Mouse (Mus musculus) stomach, postnatal 0 days (tissue): ENCODE measurements at regions not wholly inside any gene's neighbourhood (a gene's known extent, or its start where the extent isn't known, plus 50 kb on each side); places are given as distances from the start of the nearest gene placed in this dataset.

Source experiments
- ATAC-seq: fragments of 200-750 bp; cut with Nextera tagmentation; 2 replicates; pipeline ENCODE4 v1.8.0; 2017; ENCODE audit not compliant: low FRiP score, low TSS enrichment
- DNase-seq: peaks from one replicate; pipeline ENCODE4 v3.0.0-alpha.2; 2016; ENCODE audit warnings: low spot score
- H3K27ac ChIP-seq: fragments of 300-500 bp; sonication (generic); replicated peaks from 2 replicates; pipeline ENCODE4 v1.5.1; 2014; ENCODE audit warnings: mild to moderate bottlenecking, control low read depth
- H3K27me3 ChIP-seq: fragments of 300-500 bp; sonication (generic); 2 replicates; pipeline ENCODE4 v1.6.1; 2014; ENCODE audit warnings: low read length; ENCODE audit not compliant: control insufficient read depth, insufficient read depth
- H3K36me3 ChIP-seq: fragments of 300-500 bp; sonication (generic); 2 replicates; pipeline ENCODE4 v1.6.1; 2014; ENCODE audit warnings: low read length, mixed read lengths; ENCODE audit not compliant: control insufficient read depth, insufficient read depth
- H3K4me1 ChIP-seq: fragments of 300-500 bp; sonication (generic); replicated peaks from 2 replicates; pipeline ENCODE4 v1.6.1; 2014; ENCODE audit warnings: antibody characterized with exemption; ENCODE audit not compliant: control insufficient read depth, insufficient read depth
- H3K4me2 ChIP-seq: fragments of 300-500 bp; sonication (generic); replicated peaks from 2 replicates; pipeline ENCODE4 v1.6.1; 2014; ENCODE audit warnings: low read depth, mild to moderate bottlenecking, control low read depth, moderate library complexity
- H3K4me3 ChIP-seq: fragments of 300-500 bp; sonication (generic); 2 replicates; pipeline ENCODE4 v1.5.1; 2014; ENCODE audit warnings: low read depth, low read length, control low read depth
- H3K9ac ChIP-seq: fragments of 300-500 bp; sonication (generic); 2 replicates; pipeline ENCODE4 v1.6.1; 2014; ENCODE audit warnings: mild to moderate bottlenecking, low read length, control low read depth, mixed read lengths
- H3K9me3 ChIP-seq: fragments of 300-500 bp; sonication (generic); 2 replicates; pipeline ENCODE4 v1.6.1; 2016; ENCODE audit warnings: low read length; ENCODE audit not compliant: control insufficient read depth
- CTCF ChIP-seq: IDR thresholded peaks from 2 replicates; pipeline ENCODE4 v1.5.1; 2016; ENCODE audit warnings: antibody characterized with exemption, low read depth, mild to moderate bottlenecking, moderate library complexity
- EP300 ChIP-seq: optimal IDR thresholded peaks from 2 replicates; pipeline ENCODE3; 2016; ENCODE audit warnings: antibody characterized with exemption
- WGBS: fragments of 180-500 bp; shearing (Covaris S2); extraction: QIAGEN DNeasy Blood & Tissue Kit; methylation state at CpG from one replicate; pipeline ENCODE4 v1.1.7; 2014; 5-methylcytosine and 5-hydroxymethylcytosine counted together

- TF ChIP-seq EP300, result no peak
- TF ChIP-seq CTCF, result peak; percentile 24
- 78% methylated on average over 5 of the region's 5 CpGs for WGBS
- H3K9me3 ChIP-seq, result no peaks in the 10 kb centered on the region
- H3K27me3 ChIP-seq, result no peaks in the 10 kb centered on the region
- no peaks in the 10 kb centered on the region for H3K36me3 ChIP-seq
- no peak overlapping the region for H3K4me3 ChIP-seq
- ATAC-seq, result no peak; the same call in 1 of the 2 replicates
- peak overlapping the region; percentile 82 for H3K27ac ChIP-seq
- DNase-seq, result peak; percentile 18
- no peak overlapping the region for H3K4me2 ChIP-seq
- H3K4me1 ChIP-seq, result no peaks in the 10 kb centered on the region
- H3K9ac ChIP-seq, result no peak overlapping the region
Measured at GRCm38 (mm10) chr2:59431466-59431865, 53.0 kb upstream of the Dapl1 start.

GRCm38 (mm10) chr2:59431867-59432266 lies 52.6 kb upstream of the Dapl1 start:
- no peak for TF ChIP-seq CTCF
- no peak for TF ChIP-seq EP300
- ATAC-seq (peak; percentile 85), DNase-seq (peak; percentile 61)
- Histone ChIP-seq H3K4me3 (no peak overlapping the region), H3K27me3 (no peaks in the 10 kb centered on the region), H3K36me3 (no peaks in the 10 kb centered on the region), H3K9me3 (no peaks in the 10 kb centered on the region), H3K4me1 (no peaks in the 10 kb centered on the region), H3K4me2 (no peak overlapping the region), H3K9ac (no peak overlapping the region), H3K27ac (peak overlapping the region; percentile 82)
- 43% methylated on average over 7 of the region's 7 CpGs for WGBS
